Mouse (Mus musculus) embryonic fibroblast, embryonic 13.5 days (primary cell): Measurements from ENCODE around the gene Slc37a1. TPM values are rescaled to one million over a fixed set of nuclear protein-coding genes. Genes with fewer than 3 reads are reported as not detected.
"Not testable (repeated sequence)": the region's sequence is repeated elsewhere in the genome, so short reads cannot be mapped to it uniquely, and the experiment has no call there.

Source experiments
- H3K27ac ChIP-seq: 2 replicates; pipeline ENCODE4 v1.5.1; 2012; ENCODE audit warnings: low read length, control low read depth, inconsistent platforms; ENCODE audit not compliant: insufficient read depth
- H3K4me1 ChIP-seq: 2 replicates; pipeline ENCODE4 v1.6.1; 2011; ENCODE audit warnings: low read length; ENCODE audit not compliant: control insufficient read depth, insufficient read depth
- H3K4me3 ChIP-seq: 2 replicates; pipeline ENCODE4 v1.5.1; 2011; ENCODE audit warnings: mild to moderate bottlenecking, control low read depth, low read length; ENCODE audit not compliant: insufficient read depth
- CTCF ChIP-seq: IDR thresholded peaks from 2 replicates; pipeline ENCODE4 v1.5.1; 2011; ENCODE audit warnings: mild to moderate bottlenecking, control low read depth, low read length, moderate library complexity, borderline replicate concordance; ENCODE audit not compliant: insufficient read depth
- POLR2A ChIP-seq: IDR thresholded peaks from 2 replicates; pipeline ENCODE4 v1.6.1; 2011; ENCODE audit warnings: low read depth, mild to moderate bottlenecking, control low read depth, low read length, moderate library complexity
- polyA plus RNA-seq: library from polyadenylated mRNA; stranded (reverse); fragments of >200 nt; gene quantifications from 2 replicates; pipeline ENCODE4 v1.2.4, GENCODE M21; 2011; ENCODE audit warnings: low read depth; ENCODE audit not compliant: missing spikeins, insufficient read length

Gene Slc37a1
- polyA plus RNA-seq, 1 experiment = not detected

DNA sequence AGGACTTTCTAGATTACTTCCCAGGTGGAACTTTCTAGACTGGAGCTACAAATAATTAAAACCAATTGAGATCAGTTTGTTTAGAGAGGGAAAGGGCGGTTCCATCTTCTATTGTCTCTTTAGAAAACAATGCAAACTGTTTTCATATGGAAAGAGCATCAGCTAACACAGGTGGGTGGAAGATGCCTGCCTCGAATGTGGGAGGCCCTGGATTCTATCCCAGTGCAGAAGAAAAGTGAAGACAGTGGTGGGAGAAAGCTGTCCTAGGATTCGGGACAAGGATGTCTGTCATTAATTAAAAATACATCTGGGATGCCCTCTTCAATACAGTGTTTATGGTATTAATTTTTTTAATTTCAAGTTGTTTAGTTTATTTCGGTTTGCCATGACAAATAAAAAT lies 19.5 kb upstream of the Slc37a1 start:
- no peak overlapping the region for H3K27ac ChIP-seq
- H3K4me1 ChIP-seq = no peaks in the 10 kb centered on the region
- TF ChIP-seq POLR2A = no peak
- no peak for TF ChIP-seq CTCF
- no peak overlapping the region for H3K4me3 ChIP-seq

DNA sequence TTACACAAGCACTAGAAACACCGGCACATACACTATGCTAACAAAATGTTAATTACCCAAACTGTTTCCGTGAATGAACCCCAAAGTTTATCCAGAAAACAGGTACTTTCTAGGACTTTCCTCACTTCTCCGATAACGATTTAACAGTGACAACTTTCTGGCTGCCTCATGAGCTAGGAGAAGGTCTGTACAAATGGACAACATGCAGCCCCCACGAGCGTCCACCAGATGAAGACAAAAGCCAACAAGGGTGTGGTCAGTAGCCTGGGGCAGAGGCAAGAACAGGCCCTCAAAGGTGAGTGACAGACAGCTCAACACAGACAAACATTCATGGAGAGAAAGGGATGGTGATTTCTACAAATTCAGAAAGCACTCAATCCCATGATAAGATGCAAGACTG lies 19.0 kb upstream of the Slc37a1 start:
- no peaks in the 10 kb centered on the region for H3K4me1 ChIP-seq
- no peak for TF ChIP-seq POLR2A
- no peak for TF ChIP-seq CTCF
- H3K4me3 ChIP-seq = no peak overlapping the region
- H3K27ac ChIP-seq = no peak overlapping the region

DNA sequence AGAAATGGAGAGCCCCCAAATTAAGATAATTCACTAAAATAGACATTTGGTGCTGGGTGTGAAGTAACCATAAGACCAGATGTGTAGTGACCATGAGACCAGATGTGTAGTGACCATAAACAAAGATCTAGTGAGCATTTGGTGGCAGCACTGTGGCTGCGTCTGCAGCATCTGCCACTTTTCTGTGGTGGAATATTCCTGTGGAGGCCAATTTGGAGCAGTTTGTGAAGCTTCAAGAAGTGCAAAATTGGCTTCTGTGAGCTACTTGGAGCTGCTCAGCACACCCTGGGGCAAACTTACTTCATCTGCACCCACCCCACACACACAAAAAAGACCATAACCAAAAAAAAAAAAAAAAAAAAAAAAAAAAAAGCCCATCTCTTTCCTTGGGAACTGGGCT lies 18.6 kb upstream of the Slc37a1 start:
- no peak for TF ChIP-seq CTCF
- no peak for TF ChIP-seq POLR2A
- no peaks in the 10 kb centered on the region for H3K4me1 ChIP-seq

DNA sequence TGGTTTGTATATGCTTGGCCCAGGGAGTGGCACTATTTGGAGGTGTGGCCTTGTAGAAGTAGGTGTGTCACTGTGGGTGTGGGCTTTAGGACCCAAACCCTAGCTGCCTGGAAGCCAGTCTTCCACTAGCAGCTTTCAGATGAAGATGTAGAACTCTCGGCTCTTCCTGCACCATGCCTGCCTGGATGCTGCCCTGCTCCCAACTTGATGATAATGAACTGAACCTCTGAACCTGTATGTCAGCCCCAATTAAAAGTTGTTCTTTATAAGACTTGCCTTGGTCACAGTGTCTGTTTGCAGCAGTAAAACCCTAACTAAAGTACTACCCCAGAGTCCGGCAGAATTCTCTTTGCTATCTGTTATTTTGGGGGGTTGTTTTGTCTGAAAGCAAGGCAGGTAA lies 16.8 kb upstream of the Slc37a1 start:
- no peak overlapping the region for H3K4me3 ChIP-seq
- TF ChIP-seq CTCF (no peak), POLR2A (no peak)
- no peak overlapping the region for H3K27ac ChIP-seq
- no peaks in the 10 kb centered on the region for H3K4me1 ChIP-seq

More for the DNA sequence above, 18.6 kb upstream of the Slc37a1 start:
- Histone ChIP-seq H3K4me3 (no peak overlapping the region), H3K27ac (no peak overlapping the region)

GRCm38 (mm10) chr17:31270246-31270645 lies 16.3 kb upstream of the Slc37a1 start:
- Histone ChIP-seq H3K27ac (no peak overlapping the region), H3K4me3 (no peak overlapping the region), H3K4me1 (no peaks in the 10 kb centered on the region)
- no peak for TF ChIP-seq CTCF

DNA sequence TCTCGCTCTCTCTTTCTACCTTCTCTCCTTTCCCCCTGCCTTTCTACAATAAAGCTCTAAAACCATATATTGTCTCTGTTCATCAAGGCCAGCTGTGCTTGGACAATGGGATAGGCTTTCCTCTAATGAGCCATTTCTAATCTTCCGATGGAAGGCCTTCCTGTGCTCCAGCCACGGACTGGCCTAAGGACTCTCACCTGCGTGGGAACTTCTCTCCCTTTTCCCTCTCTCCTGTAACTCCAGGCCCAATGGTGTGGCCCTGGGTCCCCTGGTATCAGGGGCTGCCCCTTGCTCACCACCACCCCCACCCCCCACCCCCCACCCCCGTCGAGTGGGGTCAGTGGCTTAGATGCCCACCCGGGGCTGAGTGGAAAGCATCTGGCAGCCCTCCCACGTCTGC lies 15.9 kb upstream of the Slc37a1 start:
- not testable (repeated sequence) for H3K4me3 ChIP-seq, H3K4me1 ChIP-seq, H3K27ac ChIP-seq

- TF ChIP-seq POLR2A (no peak), CTCF (no peak)
- Histone ChIP-seq H3K4me3 (no peak overlapping the region), H3K4me1 (no peaks in the 10 kb centered on the region), H3K27ac (no peak overlapping the region)
These were observed 15.3 kb upstream of the Slc37a1 start for GRCm38 (mm10) chr17:31271136-31271851.

DNA sequence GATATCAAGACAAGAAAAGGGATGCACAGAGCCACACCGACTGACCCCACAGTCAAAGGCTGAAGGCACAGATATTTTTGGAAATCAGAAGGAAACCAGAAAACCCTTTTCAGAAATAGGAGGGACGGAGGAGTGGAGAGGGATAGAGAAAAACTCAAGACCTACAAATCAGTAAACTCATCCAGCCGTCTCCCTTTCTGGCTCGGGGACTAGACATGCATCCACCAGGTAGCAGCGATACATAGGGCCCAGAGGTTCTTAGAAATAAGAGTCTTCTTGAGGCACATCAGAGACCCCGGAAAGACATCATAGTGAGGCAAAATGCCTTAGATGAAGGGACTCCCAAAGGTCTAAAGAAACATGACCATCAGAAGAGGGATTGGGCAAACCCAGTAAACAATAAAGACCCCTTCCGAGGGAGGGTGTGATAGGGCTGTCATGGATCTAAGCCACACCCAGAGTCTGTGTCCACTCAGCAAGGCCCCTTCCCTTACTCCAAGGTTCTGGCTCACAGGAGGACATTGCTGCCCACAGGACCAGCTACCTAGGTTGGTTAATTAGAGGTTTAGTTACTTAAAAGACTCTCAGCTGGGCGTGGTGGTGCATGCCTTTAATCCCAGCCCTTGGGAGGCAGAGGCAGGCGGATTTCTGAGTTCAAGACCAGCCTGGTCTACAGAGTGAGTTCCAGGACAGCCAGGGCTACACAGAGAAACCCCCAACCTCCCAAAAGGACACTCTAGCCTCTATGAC lies 14.0 kb upstream of the Slc37a1 start:
- no peak overlapping the region for H3K4me3 ChIP-seq
- no peak overlapping the region for H3K27ac ChIP-seq
- H3K4me1 ChIP-seq = no peaks in the 10 kb centered on the region
- no peak for TF ChIP-seq CTCF

- Histone ChIP-seq H3K4me1 (no peaks in the 10 kb centered on the region), H3K27ac (no peak overlapping the region), H3K4me3 (no peak overlapping the region)
- no peak for TF ChIP-seq CTCF
- TF ChIP-seq POLR2A = no peak
These were observed 13.0 kb upstream of the Slc37a1 start for GRCm38 (mm10) chr17:31273631-31274030.

- TF ChIP-seq POLR2A (no peak), CTCF (no peak)
- H3K4me3 ChIP-seq = no peak overlapping the region
- no peak overlapping the region for H3K27ac ChIP-seq
- H3K4me1 ChIP-seq = no peaks in the 10 kb centered on the region
These were observed 11.4 kb upstream of the Slc37a1 start for GRCm38 (mm10) chr17:31275181-31275580.

DNA sequence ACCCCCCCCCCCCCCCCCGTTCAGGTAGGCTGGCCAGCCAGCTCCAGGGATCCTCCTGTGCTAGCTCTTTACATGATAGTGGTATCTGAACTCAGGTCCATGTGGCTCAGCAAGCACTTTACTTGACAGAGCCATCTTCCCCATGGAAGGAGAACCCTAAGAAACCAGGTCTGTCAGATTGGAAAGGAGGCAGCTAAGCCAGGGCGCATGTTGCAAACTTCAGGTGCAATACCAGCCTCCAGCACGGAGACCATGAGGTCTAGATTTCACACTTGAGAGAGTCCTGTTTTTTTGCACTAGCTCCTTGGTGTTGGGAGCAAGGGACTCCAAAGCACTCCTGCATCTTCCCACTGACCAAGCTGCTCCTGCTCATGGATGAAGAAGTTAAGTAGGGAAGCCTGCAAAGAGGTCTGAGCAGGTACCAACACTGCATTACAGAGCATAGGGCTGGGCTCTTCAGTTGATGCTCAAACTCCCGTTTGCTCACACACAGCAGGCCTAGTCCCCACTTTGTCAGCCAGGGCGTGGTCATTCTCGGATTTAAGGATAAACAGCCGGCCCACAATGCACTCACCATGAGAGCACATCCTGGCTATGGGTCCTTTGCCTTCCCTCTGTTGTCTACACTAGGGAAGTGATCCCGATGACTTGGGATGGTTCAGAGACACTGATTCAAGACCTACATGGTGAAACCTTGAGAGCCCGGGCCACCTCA lies 10.2 kb upstream of the Slc37a1 start:
- TF ChIP-seq POLR2A (no peak), CTCF (no peak)
- Histone ChIP-seq H3K4me3 (peak overlapping the region; percentile 46; the same call in 1 of the 2 replicates), H3K4me1 (no peaks in the 10 kb centered on the region), H3K27ac (no peak overlapping the region)
